Mouse (Mus musculus): ENCODE data around the gene Kcnq2. TPM values are rescaled to one million over a fixed set of nuclear protein-coding genes. Genes with fewer than 3 reads are reported as not detected.

Kcnq2 gene
- total and polyA plus RNA-seq, 3 experiments = 0.19 to 0.57 TPM; not detected in 1

- Histone ChIP-seq H3K9ac (ENCODE audit: control insufficient read depth, low read depth, low read length, poor library complexity, severe bottlenecking) (no peak overlapping the region), H3K27ac (ENCODE audit: control insufficient read depth, low read depth, low read length) (no peak overlapping the region), H3K27me3 (ENCODE audit: control insufficient read depth in 1 of 2, insufficient read depth in 2 of 2, low read length in 2 of 2) (no peaks in the 10 kb centered on the region; a peak in 1 of 4 replicates), H3K4me3 (ENCODE audit: control insufficient read depth in 1 of 2, insufficient read depth in 1 of 2, low read depth in 2 of 2, low read length in 2 of 2) (no peak overlapping the region), H3K36me3 (ENCODE audit: control insufficient read depth in 1 of 2, insufficient read depth in 2 of 2, low read length in 2 of 2) (peaks cover 0 to 15% of the 10 kb centered on the region in 2 experiments; a peak in 2 of 4 replicates), H3K4me1 (ENCODE audit: control insufficient read depth in 1 of 2, insufficient read depth in 2 of 2, low read length in 2 of 2) (peaks cover 2 to 25% of the 10 kb centered on the region in 2 experiments; a peak in 2 of 4 replicates), H3K9me3 (replicated peaks; ENCODE audit: insufficient read depth, low read length) (no peaks in the 10 kb centered on the region), H3K79me2 (ENCODE audit: control insufficient read depth, insufficient read depth, low read length, poor library complexity) (peaks cover 7% of the 10 kb centered on the region)
- DNase-seq (ENCODE audit: low read depth, low spot score) = no peak
- TF ChIP-seq MYB (IDR thresholded peaks at IDR 0.05; ENCODE audit: low read depth, low read length) (no peak), JUND (IDR thresholded peaks at IDR 0.05; ENCODE audit: low read depth, low read length) (no peak), HCFC1 (IDR thresholded peaks at IDR 0.05; ENCODE audit: low read depth, low read length) (no peak), GABPA (IDR thresholded peaks at IDR 0.05; ENCODE audit: low read depth, low read length) (no peak), TCF12 (IDR thresholded peaks at IDR 0.05; ENCODE audit: low read depth, low read length) (no peak), SMC3 (IDR thresholded peaks at IDR 0.05; ENCODE audit: low read depth, low read length) (no peak), CTCF (IDR thresholded peaks at IDR 0.05 in 2 of 3, conservative IDR thresholded peaks at IDR 0.05 in 1 of 3; ENCODE audit: control insufficient read depth in 1 of 3, insufficient read depth in 1 of 3, low read depth in 2 of 3, low read length in 3 of 3, poor library complexity in 1 of 3, severe bottlenecking in 1 of 3) (no peak)
Measured at GRCm38 (mm10) chr2:181079518-181079917, 55.6 kb downstream of the Kcnq2 start.

DNA sequence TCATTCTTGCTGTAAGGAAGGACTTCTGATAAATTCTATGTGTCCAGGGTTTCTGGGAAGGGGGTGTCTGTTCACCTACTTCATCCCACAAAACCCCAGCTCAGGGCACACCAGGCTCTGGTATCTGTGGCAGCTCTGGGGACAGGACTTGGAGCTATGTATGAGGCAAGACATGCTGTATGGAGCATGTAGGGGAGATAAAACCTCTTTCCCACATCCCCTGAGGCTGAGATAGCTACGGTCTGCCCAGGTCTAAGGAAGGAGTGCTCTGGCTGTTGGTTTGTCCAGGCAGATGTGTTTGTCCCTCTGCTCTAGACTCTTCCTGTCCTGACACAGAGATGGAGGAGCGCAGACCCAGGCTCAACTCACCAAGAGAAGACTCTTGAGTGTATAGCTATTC lies 56.2 kb downstream of the Kcnq2 start:
- Histone ChIP-seq H3K79me2 (ENCODE audit: control insufficient read depth, insufficient read depth, low read length, poor library complexity) (peaks cover 7% of the 10 kb centered on the region), H3K27ac (ENCODE audit: control insufficient read depth, low read depth, low read length) (no peak overlapping the region), H3K9me3 (replicated peaks; ENCODE audit: insufficient read depth, low read length) (no peaks in the 10 kb centered on the region), H3K27me3 (ENCODE audit: control insufficient read depth in 1 of 2, insufficient read depth in 2 of 2, low read length in 2 of 2) (no peaks in the 10 kb centered on the region; a peak in 1 of 4 replicates), H3K4me1 (ENCODE audit: control insufficient read depth in 1 of 2, insufficient read depth in 2 of 2, low read length in 2 of 2) (peaks cover 2 to 25% of the 10 kb centered on the region in 2 experiments; a peak in 2 of 4 replicates), H3K9ac (ENCODE audit: control insufficient read depth, low read depth, low read length, poor library complexity, severe bottlenecking) (no peak overlapping the region), H3K36me3 (ENCODE audit: control insufficient read depth in 1 of 2, insufficient read depth in 2 of 2, low read length in 2 of 2) (peaks cover 0 to 15% of the 10 kb centered on the region in 2 experiments; a peak in 2 of 4 replicates), H3K4me3 (ENCODE audit: control insufficient read depth in 1 of 2, insufficient read depth in 1 of 2, low read depth in 2 of 2, low read length in 2 of 2) (no peak overlapping the region)
- no peak for TF ChIP-seq ELF1 (IDR thresholded peaks at IDR 0.05; ENCODE audit: low read depth, low read length)
- no peak for TF ChIP-seq ZC3H11A (IDR thresholded peaks at IDR 0.05; ENCODE audit: low read depth, low read length)
- no peak for TF ChIP-seq BHLHE40 (IDR thresholded peaks at IDR 0.05; ENCODE audit: borderline replicate concordance, low read depth, low read length)
- no peak for TF ChIP-seq SMC3 (IDR thresholded peaks at IDR 0.05; ENCODE audit: low read depth, low read length)
- no peak for TF ChIP-seq POLR2A (IDR thresholded peaks at IDR 0.05; ENCODE audit: control insufficient read depth in 1 of 2, insufficient read depth in 1 of 2, low read depth in 1 of 2, low read length in 2 of 2, poor library complexity in 1 of 2)
- TF ChIP-seq UBTF (IDR thresholded peaks at IDR 0.05; ENCODE audit: borderline replicate concordance, insufficient read depth, low read depth, low read length) = no peak
- TF ChIP-seq TAL1 (IDR thresholded peaks at IDR 0.05; ENCODE audit: low read length) = no peak
- no peak for DNase-seq (ENCODE audit: low read depth, low spot score)

DNA sequence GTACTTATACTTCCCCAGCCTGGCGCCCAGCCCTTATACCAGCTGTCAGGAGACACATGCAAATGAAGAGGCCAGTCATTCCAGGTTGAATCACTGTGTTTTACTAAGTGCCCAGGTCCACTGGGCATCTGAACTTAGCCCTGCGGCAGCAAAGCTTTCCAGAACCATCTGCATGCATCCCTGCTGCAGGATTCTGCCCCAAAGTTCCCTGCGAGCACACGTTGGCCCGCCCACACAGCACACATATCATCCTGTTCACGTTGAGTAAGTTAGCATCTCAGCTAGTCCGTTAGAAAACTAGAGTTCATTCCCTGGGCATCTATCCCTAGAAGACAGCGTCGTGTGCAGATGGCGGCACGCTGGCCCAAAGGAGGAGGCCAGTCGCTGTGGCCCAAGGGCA lies 59.6 kb downstream of the Kcnq2 start:
- Histone ChIP-seq H3K9ac (ENCODE audit: control insufficient read depth, low read depth, low read length, poor library complexity, severe bottlenecking) (no peak overlapping the region), H3K4me3 (ENCODE audit: control insufficient read depth in 1 of 2, insufficient read depth in 1 of 2, low read depth in 2 of 2, low read length in 2 of 2) (no peak overlapping the region), H3K27me3 (ENCODE audit: control insufficient read depth in 1 of 2, insufficient read depth in 2 of 2, low read length in 2 of 2) (peaks cover 0 to 3% of the 10 kb centered on the region in 2 experiments; a peak in 1 of 4 replicates), H3K79me2 (ENCODE audit: control insufficient read depth, insufficient read depth, low read length, poor library complexity) (no peaks in the 10 kb centered on the region), H3K27ac (ENCODE audit: control insufficient read depth, low read depth, low read length) (no peak overlapping the region), H3K4me1 (ENCODE audit: control insufficient read depth in 1 of 2, insufficient read depth in 2 of 2, low read length in 2 of 2) (peaks cover 2 to 15% of the 10 kb centered on the region in 2 experiments; a peak in 2 of 4 replicates), H3K9me3 (replicated peaks; ENCODE audit: insufficient read depth, low read length) (no peaks in the 10 kb centered on the region), H3K36me3 (ENCODE audit: control insufficient read depth in 1 of 2, insufficient read depth in 2 of 2, low read length in 2 of 2) (peaks cover 0 to 10% of the 10 kb centered on the region in 2 experiments; a peak in 2 of 4 replicates)
- DNase-seq (ENCODE audit: low read depth, low spot score) = no peak
- TF ChIP-seq MAZ (IDR thresholded peaks at IDR 0.05; ENCODE audit: low read depth, low read length) (no peak), MAFK (IDR thresholded peaks at IDR 0.05; ENCODE audit: borderline replicate concordance, low read depth, low read length) (no peak), RAD21 (IDR thresholded peaks at IDR 0.05; ENCODE audit: low read depth, low read length) (no peak), GABPA (IDR thresholded peaks at IDR 0.05; ENCODE audit: low read depth, low read length) (no peak), ZNF384 (IDR thresholded peaks at IDR 0.05; ENCODE audit: low read depth, low read length) (no peak), MEF2A (IDR thresholded peaks at IDR 0.05; ENCODE audit: extremely low read depth, insufficient replicate concordance, low read depth, low read length, poor library complexity, severe bottlenecking) (no peak)
